Comparison of ENCODE assay signal across 13 mouse cellular contexts in genomic region chr7:112793903-112794302, GRCm38 (mm10).
A peak's percentile ranks its signal among the peaks of the same experiment; 100 is the strongest.
DNase-seq lines count a peak whose midpoint lies in the region; ATAC-seq and TF ChIP-seq lines count a peak whose summit lies in the region.
"Had no signal": no experiment of that assay in that cellular context is flagged by ENCODE, and none has a peak within 500 bp of the region (broad histone marks: within the 10 kb centered on the region; RNA-seq: fewer than 3 reads in every experiment).

No protein-coding gene starts in this region.

- peaks cover 25% of the 10 kb centered on the region; the same call in 1 of the 2 replicates for H3K4me1 ChIP-seq in kidney, postnatal 0 days (replicated peaks; ENCODE audit: insufficient read depth, low read length)
- H3K4me1 ChIP-seq in forebrain, embryonic 16.5 days (replicated peaks; ENCODE audit: control insufficient read depth, insufficient read depth, low read length), result peaks cover 18% of the 10 kb centered on the region
- peaks cover 17% of the 10 kb centered on the region for H3K4me1 ChIP-seq in hindbrain, embryonic 15.5 days (replicated peaks)
- H3K4me1 ChIP-seq in midbrain, embryonic 16.5 days (ENCODE audit: control insufficient read depth, insufficient read depth, low read length), result peaks cover 11% of the 10 kb centered on the region

- 35% methylated on average over 7 of the region's 7 CpGs for WGBS in kidney, postnatal 0 days
- WGBS in forebrain, embryonic 16.5 days, result 51% methylated on average over 7 of the region's 7 CpGs
- 49% methylated on average over 7 of the region's 7 CpGs for WGBS in hindbrain, embryonic 15.5 days
- WGBS in midbrain, embryonic 16.5 days, result 42% methylated on average over 7 of the region's 7 CpGs

- TF ChIP-seq CTCF in kidney, postnatal 0 days (IDR thresholded peaks at IDR 0.05; ENCODE audit: low read depth), result no peak

- H3K36me3 ChIP-seq in kidney, postnatal 0 days (ENCODE audit: insufficient read depth, low read length), result no peaks in the 10 kb centered on the region
- H3K36me3 ChIP-seq in forebrain, embryonic 16.5 days (ENCODE audit: control insufficient read depth, insufficient read depth), result no peaks in the 10 kb centered on the region
- H3K36me3 ChIP-seq in hindbrain, embryonic 15.5 days, result no peaks in the 10 kb centered on the region
- H3K36me3 ChIP-seq in midbrain, embryonic 16.5 days (ENCODE audit: control insufficient read depth, insufficient read depth, low read length), result no peaks in the 10 kb centered on the region
- H3K36me3 ChIP-seq: embryonic facial prominence, embryonic 15.5 days had no signal

- no peak overlapping the region for H3K27ac ChIP-seq in kidney, postnatal 0 days
- H3K27ac ChIP-seq in forebrain, embryonic 16.5 days (ENCODE audit: low read length), result no peak overlapping the region
- H3K27ac ChIP-seq in hindbrain, embryonic 15.5 days (replicated peaks), result no peak overlapping the region
- H3K27ac ChIP-seq in midbrain, embryonic 16.5 days (ENCODE audit: low read length), result no peak overlapping the region
- H3K27ac ChIP-seq: embryonic facial prominence, embryonic 15.5 days had no signal

- ATAC-seq in kidney, postnatal 0 days (replicated peaks; ENCODE audit: low FRiP score, low read depth), result peak; percentile 52; the same call in 1 of the 2 replicates
- peak; percentile 17; the same call in 1 of the 2 replicates for ATAC-seq in forebrain, embryonic 16.5 days
- ATAC-seq in hindbrain, embryonic 15.5 days (ENCODE audit: low FRiP score, low read depth), result peak; percentile 52; the same call in 1 of the 2 replicates
- ATAC-seq in midbrain, embryonic 16.5 days, result peak; percentile 44; the same call in 1 of the 2 replicates
- no peak for ATAC-seq in granulocyte monocyte progenitor cell, adult 5-6 weeks (replicated peaks; ENCODE audit: poor library complexity, severe bottlenecking)

- no peaks in the 10 kb centered on the region for H3K27me3 ChIP-seq in kidney, postnatal 0 days (ENCODE audit: insufficient read depth, low read length)
- H3K27me3 ChIP-seq in forebrain, embryonic 16.5 days (replicated peaks; ENCODE audit: control insufficient read depth, insufficient read depth, low read length), result no peaks in the 10 kb centered on the region
- no peaks in the 10 kb centered on the region for H3K27me3 ChIP-seq in hindbrain, embryonic 15.5 days
- no peaks in the 10 kb centered on the region for H3K27me3 ChIP-seq in midbrain, embryonic 16.5 days (ENCODE audit: control insufficient read depth, insufficient read depth, low read depth, low read length)
- H3K27me3 ChIP-seq: CH12.LX; embryonic facial prominence, embryonic 15.5 days had no signal

- no peak overlapping the region for H3K4me2 ChIP-seq in kidney, postnatal 0 days (ENCODE audit: low read length)
- H3K4me2 ChIP-seq in forebrain, embryonic 16.5 days (ENCODE audit: low read length), result no peak overlapping the region
- no peak overlapping the region for H3K4me2 ChIP-seq in hindbrain, embryonic 15.5 days
- no peak overlapping the region for H3K4me2 ChIP-seq in midbrain, embryonic 16.5 days (ENCODE audit: low read length)
- H3K4me2 ChIP-seq: embryonic facial prominence, embryonic 15.5 days had no signal

- H3K9ac ChIP-seq in kidney, postnatal 0 days (ENCODE audit: low read depth, low read length), result no peak overlapping the region
- 0 out of 2 replicates have a peak overlapping the region, but pooled peaks have one; percentile 20 for H3K9ac ChIP-seq in forebrain, embryonic 16.5 days (replicated peaks; ENCODE audit: low read depth, low read length)
- H3K9ac ChIP-seq in hindbrain, embryonic 15.5 days, result no peak overlapping the region
- H3K9ac ChIP-seq in midbrain, embryonic 16.5 days (ENCODE audit: low read depth, low read length), result no peak overlapping the region
- H3K9ac ChIP-seq: embryonic facial prominence, embryonic 15.5 days had no signal

- H3K4me3 ChIP-seq in kidney, postnatal 0 days (replicated peaks; ENCODE audit: low read depth, low read length), result no peak overlapping the region
- H3K4me3 ChIP-seq in forebrain, embryonic 16.5 days (replicated peaks; ENCODE audit: low read length), result no peak overlapping the region
- H3K4me3 ChIP-seq in hindbrain, embryonic 15.5 days, result no peak overlapping the region
- no peak overlapping the region for H3K4me3 ChIP-seq in midbrain, embryonic 16.5 days (ENCODE audit: low read depth, low read length)
- H3K4me3 ChIP-seq: embryonic facial prominence, embryonic 15.5 days had no signal

- H3K9me3 ChIP-seq in kidney, postnatal 0 days (replicated peaks; ENCODE audit: low read length), result no peaks in the 10 kb centered on the region
- H3K9me3 ChIP-seq in forebrain, embryonic 16.5 days (ENCODE audit: control insufficient read depth, low read length), result no peaks in the 10 kb centered on the region
- no peaks in the 10 kb centered on the region for H3K9me3 ChIP-seq in hindbrain, embryonic 15.5 days
- H3K9me3 ChIP-seq in midbrain, embryonic 16.5 days (replicated peaks; ENCODE audit: control insufficient read depth, low read length, poor library complexity, severe bottlenecking), result no peaks in the 10 kb centered on the region
- H3K9me3 ChIP-seq: embryonic facial prominence, embryonic 15.5 days had no signal

- DNase-seq in kidney, postnatal 0 days (ENCODE audit: low spot score), result no peak
- no peak for DNase-seq in kidney, adult 9 months
- DNase-seq in cerebellum, adult 8-10 months, result no peak
- no peak for DNase-seq in cerebellum, adult 11 months
- DNase-seq: gastrocnemius, postnatal 36 days; right cerebral cortex, postnatal 14 days; thymus, postnatal 25 days had no signal
